Mouse (Mus musculus) lung, postnatal 0 days (tissue): ENCODE data around the gene Qsox2.

ENCODE experiments used
- CTCF ChIP-seq: IDR thresholded peaks from 2 replicates; pipeline ENCODE4 v1.5.1; 2016; ENCODE audit warnings: antibody characterized with exemption, mild to moderate bottlenecking
- EP300 ChIP-seq: IDR thresholded peaks from 2 replicates; pipeline ENCODE4 v1.6.1; 2016; ENCODE audit warnings: antibody characterized with exemption, mild to moderate bottlenecking, control low read depth

GRCm38 (mm10) chr2:26236681-26237289 is 540 bp downstream of the Qsox2 start:
- TF ChIP-seq CTCF, result peak; percentile 21; the same call in 1 of the 2 replicates
- no peak for TF ChIP-seq EP300
